In genomic region chr4:148955131-148955813, GRCm38 (mm10) we compare ENCODE assay signal across 8 mouse cellular contexts.
A peak's percentile ranks its signal among the peaks of the same experiment; 100 is the strongest.
DNase-seq lines count a peak whose midpoint lies in the region; ATAC-seq lines count a peak whose summit lies in the region.

No protein-coding gene starts in this region.

- no peaks in the 10 kb centered on the region for H3K9me3 ChIP-seq in heart, embryonic 16.5 days (replicated peaks; ENCODE audit: control insufficient read depth, low read length)
- H3K9me3 ChIP-seq in limb, embryonic 10.5 days (replicated peaks) = no peaks in the 10 kb centered on the region
- no peaks in the 10 kb centered on the region for H3K9me3 ChIP-seq in liver, embryonic 11.5 days (ENCODE audit: control insufficient read depth, low read length)
- no peaks in the 10 kb centered on the region for H3K9me3 ChIP-seq in hindbrain, embryonic 12.5 days (replicated peaks)

- peak overlapping the region; percentile 81 for H3K27ac ChIP-seq in heart, embryonic 16.5 days (ENCODE audit: low read length)
- H3K27ac ChIP-seq in limb, embryonic 10.5 days = no peak overlapping the region
- H3K27ac ChIP-seq in liver, embryonic 11.5 days (ENCODE audit: low read depth, low read length) = no peak overlapping the region
- no peak overlapping the region for H3K27ac ChIP-seq in hindbrain, embryonic 12.5 days

- peak; percentile 89 for DNase-seq in adrenal gland, adult 8-10 months
- DNase-seq in cerebellum, adult 9-11 months = peak; percentile 54
- peak; percentile 89 for DNase-seq in lung, postnatal 10 days
- no peak for DNase-seq in limb, embryonic 10.5 days (ENCODE audit: low spot score)
- DNase-seq in liver, embryonic 11.5 days (ENCODE audit: low spot score) = no peak

- H3K4me3 ChIP-seq in heart, embryonic 16.5 days (ENCODE audit: low read length) = no peak overlapping the region
- H3K4me3 ChIP-seq in limb, embryonic 10.5 days = no peak overlapping the region
- no peak overlapping the region for H3K4me3 ChIP-seq in liver, embryonic 11.5 days (ENCODE audit: low read depth, low read length)
- H3K4me3 ChIP-seq in hindbrain, embryonic 12.5 days = no peak overlapping the region

- H3K27me3 ChIP-seq in heart, embryonic 16.5 days (ENCODE audit: control insufficient read depth, insufficient read depth, low read length) = peaks cover 6% of the 10 kb centered on the region
- H3K27me3 ChIP-seq in limb, embryonic 10.5 days (ENCODE audit: low read depth, poor library complexity, severe bottlenecking) = peaks cover 60% of the 10 kb centered on the region
- H3K27me3 ChIP-seq in liver, embryonic 11.5 days (replicated peaks; ENCODE audit: control insufficient read depth, insufficient read depth, low read length) = peaks cover 38% of the 10 kb centered on the region
- peaks cover 52% of the 10 kb centered on the region for H3K27me3 ChIP-seq in hindbrain, embryonic 12.5 days

- 58% methylated on average over 14 of the region's 14 CpGs for WGBS in heart, embryonic 16.5 days
- WGBS in limb, embryonic 10.5 days = 89% methylated on average over 14 of the region's 14 CpGs
- 84% methylated on average over 14 of the region's 14 CpGs for WGBS in liver, embryonic 11.5 days
- 85% methylated on average over 14 of the region's 14 CpGs for WGBS in hindbrain, embryonic 12.5 days

- H3K9ac ChIP-seq in heart, embryonic 16.5 days (ENCODE audit: low read length) = peak overlapping the region; percentile 54
- H3K9ac ChIP-seq in liver, embryonic 11.5 days (ENCODE audit: low read depth, low read length) = no peak overlapping the region
- no peak overlapping the region for H3K9ac ChIP-seq in hindbrain, embryonic 12.5 days

- H3K4me2 ChIP-seq in heart, embryonic 16.5 days (ENCODE audit: low read depth, low read length) = no peak overlapping the region
- no peak overlapping the region for H3K4me2 ChIP-seq in liver, embryonic 11.5 days
- no peak overlapping the region for H3K4me2 ChIP-seq in hindbrain, embryonic 12.5 days (replicated peaks)

- H3K36me3 ChIP-seq in heart, embryonic 16.5 days (ENCODE audit: control insufficient read depth, insufficient read depth) = peaks cover 2% of the 10 kb centered on the region; the same call in 1 of the 2 replicates
- H3K36me3 ChIP-seq in limb, embryonic 10.5 days = peaks cover 5% of the 10 kb centered on the region; the same call in 1 of the 2 replicates
- H3K36me3 ChIP-seq in liver, embryonic 11.5 days (ENCODE audit: control insufficient read depth, insufficient read depth, low read length) = 0 out of 2 replicates have a peak, but pooled peaks cover 2% of the 10 kb centered on the region
- peaks cover 1% of the 10 kb centered on the region; the same call in 1 of the 2 replicates for H3K36me3 ChIP-seq in hindbrain, embryonic 12.5 days

- H3K4me1 ChIP-seq in heart, embryonic 16.5 days (ENCODE audit: control insufficient read depth, insufficient read depth, low read length) = peaks cover 52% of the 10 kb centered on the region
- H3K4me1 ChIP-seq in limb, embryonic 10.5 days = peaks cover 52% of the 10 kb centered on the region
- peaks cover 7% of the 10 kb centered on the region; the same call in 1 of the 2 replicates for H3K4me1 ChIP-seq in liver, embryonic 11.5 days (replicated peaks; ENCODE audit: control insufficient read depth, insufficient read depth, low read length)
- peaks cover 31% of the 10 kb centered on the region for H3K4me1 ChIP-seq in hindbrain, embryonic 12.5 days

- ATAC-seq in heart, embryonic 16.5 days (replicated peaks; ENCODE audit: extremely low read depth, insufficient read depth, low FRiP score) = peak; percentile 64
- ATAC-seq in liver, embryonic 11.5 days (replicated peaks; ENCODE audit: low FRiP score) = no peak
- ATAC-seq in hindbrain, embryonic 12.5 days (ENCODE audit: low FRiP score) = no peak
- no peak for ATAC-seq in activated CD4-positive, CD25-positive, alpha-beta regulatory T cell, adult 4 months

Comparison
In these comparisons a context has a peak if more than half of its experiments do, and no peak if none do; other contexts are left out.
1. DNase-seq: peak in adrenal gland, adult 8-10 months (single experiment), cerebellum, adult 9-11 months (single experiment) and lung, postnatal 10 days (single experiment); none in limb, embryonic 10.5 days (single experiment) and liver, embryonic 11.5 days (single experiment).